Mouse (Mus musculus): ENCODE data around the gene Zbed5. TPM values are rescaled to one million over a fixed set of nuclear protein-coding genes. Genes with fewer than 3 reads are reported as not detected.

The Zbed5 gene
- polyA plus RNA-seq, 1 experiment from 2014 or later = 18.6 TPM

DNA sequence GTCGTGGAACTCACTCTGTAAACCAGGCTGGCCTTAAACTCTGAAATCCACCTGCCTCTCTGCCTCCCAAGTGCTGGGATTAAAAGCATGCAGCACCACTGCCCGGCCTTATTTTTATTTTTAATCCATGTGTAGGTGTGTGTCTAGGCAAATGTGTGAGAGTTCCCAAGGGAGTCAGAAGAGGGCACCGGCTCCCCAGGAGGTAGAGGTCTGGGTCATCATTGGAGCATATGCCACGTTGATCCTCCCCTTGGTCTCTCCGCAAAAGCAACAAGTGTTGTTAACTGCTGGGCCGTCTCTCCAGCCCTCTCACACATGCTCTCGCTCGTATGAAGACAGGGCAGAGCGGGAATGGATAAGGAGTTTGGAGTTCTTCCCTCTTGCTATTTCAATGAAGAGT is 23.2 kb downstream of the Zbed5 start:
- no peak overlapping the region for H3K9ac ChIP-seq (replicated peaks; ENCODE audit: low read depth, low read length)
- no peaks in the 10 kb centered on the region for H3K36me3 ChIP-seq (ENCODE audit: control insufficient read depth, insufficient read depth, low read length)
- no peak overlapping the region for H3K27ac ChIP-seq (ENCODE audit: low read depth, low read length)
- H3K27me3 ChIP-seq (ENCODE audit: control insufficient read depth, insufficient read depth, low read length) = no peaks in the 10 kb centered on the region
- no peak for ATAC-seq (ENCODE audit: low read depth)
- H3K4me1 ChIP-seq (ENCODE audit: control insufficient read depth, insufficient read depth, low read length) = no peaks in the 10 kb centered on the region
- H3K4me2 ChIP-seq (ENCODE audit: low read depth, low read length) = no peak overlapping the region
- H3K9me3 ChIP-seq (ENCODE audit: control insufficient read depth, low read length) = no peaks in the 10 kb centered on the region
- 83% methylated on average over 9 of the region's 9 CpGs for WGBS
- H3K4me3 ChIP-seq (ENCODE audit: low read depth, low read length) = no peak overlapping the region

- H3K36me3 ChIP-seq (ENCODE audit: control insufficient read depth, insufficient read depth, low read length) = no peaks in the 10 kb centered on the region
- no peak for ATAC-seq (ENCODE audit: low read depth)
- no peaks in the 10 kb centered on the region for H3K9me3 ChIP-seq (ENCODE audit: control insufficient read depth, low read length)
- H3K9ac ChIP-seq (replicated peaks; ENCODE audit: low read depth, low read length) = no peak overlapping the region
- 76% methylated on average over 8 of the region's 8 CpGs for WGBS
- H3K4me2 ChIP-seq (ENCODE audit: low read depth, low read length) = no peak overlapping the region
- no peaks in the 10 kb centered on the region for H3K4me1 ChIP-seq (ENCODE audit: control insufficient read depth, insufficient read depth, low read length)
- no peaks in the 10 kb centered on the region for H3K27me3 ChIP-seq (ENCODE audit: control insufficient read depth, insufficient read depth, low read length)
- no peak overlapping the region for H3K4me3 ChIP-seq (ENCODE audit: low read depth, low read length)
- no peak overlapping the region for H3K27ac ChIP-seq (ENCODE audit: low read depth, low read length)
These were observed 23.8 kb downstream of the Zbed5 start for GRCm38 (mm10) chr5:129919320-129919719.

GRCm38 (mm10) chr5:129921972-129922371 is 26.4 kb downstream of the Zbed5 start:
- no peaks in the 10 kb centered on the region for H3K9me3 ChIP-seq (ENCODE audit: control insufficient read depth, low read length)
- WGBS = 97% methylated on average over 4 of the region's 4 CpGs
- H3K27ac ChIP-seq (ENCODE audit: low read depth, low read length) = no peak overlapping the region
- H3K4me2 ChIP-seq (ENCODE audit: low read depth, low read length) = no peak overlapping the region
- no peak overlapping the region for H3K4me3 ChIP-seq (ENCODE audit: low read depth, low read length)
- no peak overlapping the region for H3K9ac ChIP-seq (replicated peaks; ENCODE audit: low read depth, low read length)
- ATAC-seq (ENCODE audit: low read depth) = no peak
- no peaks in the 10 kb centered on the region for H3K4me1 ChIP-seq (ENCODE audit: control insufficient read depth, insufficient read depth, low read length)
- H3K27me3 ChIP-seq (ENCODE audit: control insufficient read depth, insufficient read depth, low read length) = no peaks in the 10 kb centered on the region
- H3K36me3 ChIP-seq (ENCODE audit: control insufficient read depth, insufficient read depth, low read length) = no peaks in the 10 kb centered on the region

GRCm38 (mm10) chr5:129924820-129925452 is 29.4 kb downstream of the Zbed5 start:
- no peak overlapping the region for H3K4me2 ChIP-seq (ENCODE audit: low read depth, low read length)
- H3K9me3 ChIP-seq (ENCODE audit: control insufficient read depth, low read length) = no peaks in the 10 kb centered on the region
- no peaks in the 10 kb centered on the region for H3K27me3 ChIP-seq (ENCODE audit: control insufficient read depth, insufficient read depth, low read length)
- no peak overlapping the region for H3K4me3 ChIP-seq (ENCODE audit: low read depth, low read length)
- WGBS = 89% methylated on average over 8 of the region's 8 CpGs
- ATAC-seq (ENCODE audit: low read depth) = no peak
- H3K36me3 ChIP-seq (ENCODE audit: control insufficient read depth, insufficient read depth, low read length) = no peaks in the 10 kb centered on the region
- H3K4me1 ChIP-seq (ENCODE audit: control insufficient read depth, insufficient read depth, low read length) = no peaks in the 10 kb centered on the region
- H3K27ac ChIP-seq (ENCODE audit: low read depth, low read length) = no peak overlapping the region
- no peak overlapping the region for H3K9ac ChIP-seq (replicated peaks; ENCODE audit: low read depth, low read length)

- 79% methylated on average over 5 of the region's 5 CpGs for WGBS
- no peak for ATAC-seq (ENCODE audit: low read depth)
- H3K9me3 ChIP-seq (ENCODE audit: control insufficient read depth, low read length) = no peaks in the 10 kb centered on the region
These were observed 30.4 kb downstream of the Zbed5 start for GRCm38 (mm10) chr5:129925933-129926332.

GRCm38 (mm10) chr5:129929924-129930855 is 34.7 kb downstream of the Zbed5 start:
- Histone ChIP-seq H3K36me3 (ENCODE audit: control insufficient read depth, insufficient read depth, low read length) (no peaks in the 10 kb centered on the region), H3K9ac (replicated peaks; ENCODE audit: low read depth, low read length) (no peak overlapping the region), H3K9me3 (ENCODE audit: control insufficient read depth, low read length) (no peaks in the 10 kb centered on the region), H3K4me2 (ENCODE audit: low read depth, low read length) (no peak overlapping the region), H3K4me1 (ENCODE audit: control insufficient read depth, insufficient read depth, low read length) (no peaks in the 10 kb centered on the region), H3K4me3 (ENCODE audit: low read depth, low read length) (no peak overlapping the region), H3K27ac (ENCODE audit: low read depth, low read length) (no peak overlapping the region), H3K27me3 (ENCODE audit: control insufficient read depth, insufficient read depth, low read length) (no peaks in the 10 kb centered on the region)
- ATAC-seq (ENCODE audit: low read depth) = no peak
- 46% methylated on average over 9 of the region's 9 CpGs for WGBS

More at GRCm38 (mm10) chr5:129925933-129926332, 30.4 kb downstream of the Zbed5 start:
- Histone ChIP-seq H3K4me3 (ENCODE audit: low read depth, low read length) (no peak overlapping the region), H3K4me1 (ENCODE audit: control insufficient read depth, insufficient read depth, low read length) (no peaks in the 10 kb centered on the region), H3K27me3 (ENCODE audit: control insufficient read depth, insufficient read depth, low read length) (no peaks in the 10 kb centered on the region), H3K36me3 (ENCODE audit: control insufficient read depth, insufficient read depth, low read length) (no peaks in the 10 kb centered on the region), H3K27ac (ENCODE audit: low read depth, low read length) (no peak overlapping the region), H3K9ac (replicated peaks; ENCODE audit: low read depth, low read length) (no peak overlapping the region), H3K4me2 (ENCODE audit: low read depth, low read length) (no peak overlapping the region)

- Histone ChIP-seq H3K4me2 (ENCODE audit: low read depth, low read length) (no peak overlapping the region), H3K4me1 (ENCODE audit: control insufficient read depth, insufficient read depth, low read length) (no peaks in the 10 kb centered on the region), H3K36me3 (ENCODE audit: control insufficient read depth, insufficient read depth, low read length) (no peaks in the 10 kb centered on the region), H3K27ac (ENCODE audit: low read depth, low read length) (no peak overlapping the region), H3K4me3 (ENCODE audit: low read depth, low read length) (no peak overlapping the region), H3K9ac (replicated peaks; ENCODE audit: low read depth, low read length) (no peak overlapping the region), H3K27me3 (ENCODE audit: control insufficient read depth, insufficient read depth, low read length) (no peaks in the 10 kb centered on the region), H3K9me3 (ENCODE audit: control insufficient read depth, low read length) (no peaks in the 10 kb centered on the region)
- 50% methylated on average over 4 of the region's 4 CpGs for WGBS
- ATAC-seq (ENCODE audit: low read depth) = no peak
These were observed 41.4 kb downstream of the Zbed5 start for GRCm38 (mm10) chr5:129936941-129937340.

- no peaks in the 10 kb centered on the region for H3K27me3 ChIP-seq (ENCODE audit: control insufficient read depth, insufficient read depth, low read length)
- 0 out of 2 replicates have a peak, but pooled peaks cover 3% of the 10 kb centered on the region for H3K36me3 ChIP-seq (ENCODE audit: control insufficient read depth, insufficient read depth, low read length)
- H3K9ac ChIP-seq (replicated peaks; ENCODE audit: low read depth, low read length) = no peak overlapping the region
- H3K4me2 ChIP-seq (ENCODE audit: low read depth, low read length) = no peak overlapping the region
- H3K9me3 ChIP-seq (ENCODE audit: control insufficient read depth, low read length) = no peaks in the 10 kb centered on the region
- no peak overlapping the region for H3K4me3 ChIP-seq (ENCODE audit: low read depth, low read length)
- 76% methylated on average over 2 of the region's 2 CpGs for WGBS
- no peak overlapping the region for H3K27ac ChIP-seq (ENCODE audit: low read depth, low read length)
- H3K4me1 ChIP-seq (ENCODE audit: control insufficient read depth, insufficient read depth, low read length) = peaks cover 5% of the 10 kb centered on the region; the same call in 1 of the 2 replicates
- ATAC-seq (ENCODE audit: low read depth) = no peak
These were observed 44.8 kb downstream of the Zbed5 start for GRCm38 (mm10) chr5:129940281-129940680.
